Mouse (Mus musculus) midbrain, embryonic 14.5 days (tissue): ENCODE measurements at regions not wholly inside any gene's neighbourhood (a gene's known extent, or its start where the extent isn't known, plus 50 kb on each side); places are given as distances from the start of the nearest gene placed in this dataset.

Source experiments
- ATAC-seq: fragments of 200-750 bp; cut with Nextera tagmentation; 2 replicates; pipeline ENCODE4 v1.8.0; 2017; ENCODE audit warnings: moderate number of reproducible peaks, moderate library complexity; ENCODE audit not compliant: low FRiP score, low TSS enrichment
- DNase-seq: peaks from one replicate; pipeline ENCODE4 v3.0.0-alpha.2; 2015
- H3K27ac ChIP-seq: fragments of 300-500 bp; sonication (generic); replicated peaks from 2 replicates; pipeline ENCODE4 v1.5.1; 2014; ENCODE audit warnings: mild to moderate bottlenecking, low read depth, low read length, moderate library complexity
- H3K27me3 ChIP-seq: fragments of 300-500 bp; sonication (generic); 2 replicates; pipeline ENCODE4 v1.6.1; 2014; ENCODE audit warnings: low read length, control low read depth, mixed read lengths; ENCODE audit not compliant: control insufficient read depth, insufficient read depth
- H3K36me3 ChIP-seq: fragments of 300-500 bp; sonication (generic); 2 replicates; pipeline ENCODE4 v1.6.1; 2014; ENCODE audit warnings: low read length, control low read depth; ENCODE audit not compliant: control insufficient read depth, insufficient read depth
- H3K4me1 ChIP-seq: fragments of 300-500 bp; sonication (generic); 2 replicates; pipeline ENCODE4 v1.6.1; 2014; ENCODE audit warnings: mild to moderate bottlenecking, antibody characterized with exemption, low read length, control low read depth; ENCODE audit not compliant: control insufficient read depth, insufficient read depth
- H3K4me2 ChIP-seq: fragments of 300-500 bp; sonication (generic); 2 replicates; pipeline ENCODE4 v1.6.1; 2014; ENCODE audit warnings: mild to moderate bottlenecking, low read length, moderate library complexity
- H3K4me3 ChIP-seq: fragments of 300-500 bp; sonication (generic); replicated peaks from 2 replicates; pipeline ENCODE4 v1.5.1; 2014; ENCODE audit warnings: low read depth, low read length
- H3K9ac ChIP-seq: fragments of 300-500 bp; sonication (generic); replicated peaks from 2 replicates; pipeline ENCODE4 v1.6.1; 2014; ENCODE audit warnings: mild to moderate bottlenecking, low read length, moderate library complexity
- H3K9me3 ChIP-seq: fragments of 300-500 bp; sonication (generic); 2 replicates; pipeline ENCODE4 v1.6.1; 2016; ENCODE audit warnings: low read length, control low read depth, mixed read lengths; ENCODE audit not compliant: control insufficient read depth
- WGBS: fragments of 180-500 bp; shearing (Covaris S2); extraction: QIAGEN DNeasy Blood & Tissue Kit; methylation state at CpG from one replicate; pipeline ENCODE4 v1.1.7; 2014; 5-methylcytosine and 5-hydroxymethylcytosine counted together

- WGBS = 69% methylated on average over 8 of the region's 8 CpGs
- no peak for ATAC-seq
- Histone ChIP-seq H3K9ac (no peak overlapping the region), H3K4me1 (peaks cover 29% of the 10 kb centered on the region), H3K9me3 (no peaks in the 10 kb centered on the region), H3K36me3 (no peaks in the 10 kb centered on the region), H3K27me3 (peaks cover 6% of the 10 kb centered on the region), H3K4me3 (no peak overlapping the region), H3K27ac (no peak overlapping the region), H3K4me2 (no peak overlapping the region)
- DNase-seq = no peak
Measured at GRCm38 (mm10) chr13:44059436-44059835, 274.9 kb downstream of the Cd83 start.

- Histone ChIP-seq H3K4me1 (peaks cover 18% of the 10 kb centered on the region), H3K4me2 (no peak overlapping the region), H3K9me3 (no peaks in the 10 kb centered on the region), H3K4me3 (no peak overlapping the region), H3K9ac (no peak overlapping the region), H3K27ac (no peak overlapping the region), H3K36me3 (no peaks in the 10 kb centered on the region), H3K27me3 (peaks cover 6% of the 10 kb centered on the region)
- ATAC-seq = no peak
- 82% methylated on average over 4 of the region's 4 CpGs for WGBS
- DNase-seq = no peak
Measured at GRCm38 (mm10) chr13:44061286-44061685, 276.7 kb downstream of the Cd83 start.

- ATAC-seq (no peak), DNase-seq (no peak)
- H3K4me2 ChIP-seq = no peak overlapping the region
- H3K27me3 ChIP-seq = peaks cover 6% of the 10 kb centered on the region
- H3K36me3 ChIP-seq = no peaks in the 10 kb centered on the region
- no peak overlapping the region for H3K9ac ChIP-seq
- no peak overlapping the region for H3K4me3 ChIP-seq
- WGBS = 58% methylated on average over 7 of the region's 7 CpGs
- H3K9me3 ChIP-seq = no peaks in the 10 kb centered on the region
- no peak overlapping the region for H3K27ac ChIP-seq
- peaks cover 12% of the 10 kb centered on the region for H3K4me1 ChIP-seq
Measured at GRCm38 (mm10) chr13:44061721-44062300, 277.2 kb downstream of the Cd83 start.

- ATAC-seq (no peak), DNase-seq (no peak)
- Histone ChIP-seq H3K4me1 (peaks cover 12% of the 10 kb centered on the region), H3K27ac (no peak overlapping the region), H3K36me3 (no peaks in the 10 kb centered on the region), H3K4me2 (no peak overlapping the region), H3K4me3 (no peak overlapping the region), H3K27me3 (peaks cover 3% of the 10 kb centered on the region; the same call in 1 of the 2 replicates), H3K9ac (no peak overlapping the region), H3K9me3 (no peaks in the 10 kb centered on the region)
- WGBS = 72% methylated on average over 8 of the region's 8 CpGs
Measured at GRCm38 (mm10) chr13:44063317-44063716, 278.7 kb downstream of the Cd83 start.

- H3K27ac ChIP-seq = no peak overlapping the region
- H3K36me3 ChIP-seq = no peaks in the 10 kb centered on the region
- WGBS = 47% methylated on average over 3 of the region's 3 CpGs
- H3K9me3 ChIP-seq = no peaks in the 10 kb centered on the region
- H3K9ac ChIP-seq = no peak overlapping the region
- DNase-seq (no peak), ATAC-seq (no peak)
- H3K4me3 ChIP-seq = no peak overlapping the region
- H3K27me3 ChIP-seq = peaks cover 3% of the 10 kb centered on the region; the same call in 1 of the 2 replicates
- H3K4me2 ChIP-seq = no peak overlapping the region
- H3K4me1 ChIP-seq = peaks cover 12% of the 10 kb centered on the region
Measured at GRCm38 (mm10) chr13:44064026-44064425, 279.5 kb downstream of the Cd83 start.

GRCm38 (mm10) chr13:44065741-44066185, 281.2 kb downstream of the Cd83 start:
- H3K36me3 ChIP-seq = no peaks in the 10 kb centered on the region
- DNase-seq (no peak), ATAC-seq (no peak)
- no peak overlapping the region for H3K27ac ChIP-seq
- 55% methylated on average over 13 of the region's 13 CpGs for WGBS
- H3K4me2 ChIP-seq = no peak overlapping the region
- no peak overlapping the region for H3K9ac ChIP-seq
- peaks cover 12% of the 10 kb centered on the region for H3K4me1 ChIP-seq
- H3K27me3 ChIP-seq = peaks cover 3% of the 10 kb centered on the region; the same call in 1 of the 2 replicates
- H3K4me3 ChIP-seq = no peak overlapping the region
- H3K9me3 ChIP-seq = no peaks in the 10 kb centered on the region

GRCm38 (mm10) chr13:44067244-44067643, 282.7 kb downstream of the Cd83 start:
- WGBS = 89% methylated on average over 2 of the region's 2 CpGs
- ATAC-seq = no peak

GRCm38 (mm10) chr13:44068951-44069350, 284.4 kb downstream of the Cd83 start:
- no peaks in the 10 kb centered on the region for H3K27me3 ChIP-seq

More at GRCm38 (mm10) chr13:44067244-44067643, 282.7 kb downstream of the Cd83 start:
- no peaks in the 10 kb centered on the region for H3K27me3 ChIP-seq
- H3K9me3 ChIP-seq = no peaks in the 10 kb centered on the region
- no peak overlapping the region for H3K4me2 ChIP-seq
- H3K36me3 ChIP-seq = no peaks in the 10 kb centered on the region
- peaks cover 6% of the 10 kb centered on the region; the same call in 1 of the 2 replicates for H3K4me1 ChIP-seq
- no peak overlapping the region for H3K27ac ChIP-seq
- no peak overlapping the region for H3K4me3 ChIP-seq
- DNase-seq = no peak
- no peak overlapping the region for H3K9ac ChIP-seq

GRCm38 (mm10) chr13:44073122-44073521, 288.5 kb downstream of the Cd83 start:
- Histone ChIP-seq H3K4me3 (no peak overlapping the region), H3K27ac (no peak overlapping the region), H3K9me3 (no peaks in the 10 kb centered on the region), H3K27me3 (peaks cover 5% of the 10 kb centered on the region; the same call in 1 of the 2 replicates), H3K4me2 (no peak overlapping the region), H3K9ac (no peak overlapping the region), H3K36me3 (no peaks in the 10 kb centered on the region), H3K4me1 (no peaks in the 10 kb centered on the region)
- no peak for ATAC-seq
- DNase-seq = no peak
- WGBS = 80% methylated on average over 9 of the region's 9 CpGs

More at GRCm38 (mm10) chr13:44068951-44069350, 284.4 kb downstream of the Cd83 start:
- Histone ChIP-seq H3K9ac (no peak overlapping the region), H3K4me1 (no peaks in the 10 kb centered on the region), H3K4me2 (no peak overlapping the region), H3K9me3 (no peaks in the 10 kb centered on the region), H3K36me3 (no peaks in the 10 kb centered on the region), H3K27ac (no peak overlapping the region), H3K4me3 (no peak overlapping the region)
- WGBS = 89% methylated on average over 5 of the region's 5 CpGs
- no peak for DNase-seq
- ATAC-seq = no peak
